Mouse (Mus musculus) cerebellum, postnatal 14 days (tissue): ENCODE results near the gene Gls.
A peak's percentile ranks its signal among the peaks of the same experiment; 100 is the strongest.

Experiments
- DNase-seq, 2 experiments: peaks; one replicate each; pipeline ENCODE4 v3.0.0; 2021; ENCODE audit warnings: mixed read lengths in 2 of 2

Gls gene

GRCm38 (mm10) chr1:52118860-52119591 is 114.0 kb downstream of the Gls start, which contains the start of gene Stat1:
Gene Stat1 (plus strand): TSS chr1:52119440.
- DNase-seq = peak; percentile 92 to 94

DNA sequence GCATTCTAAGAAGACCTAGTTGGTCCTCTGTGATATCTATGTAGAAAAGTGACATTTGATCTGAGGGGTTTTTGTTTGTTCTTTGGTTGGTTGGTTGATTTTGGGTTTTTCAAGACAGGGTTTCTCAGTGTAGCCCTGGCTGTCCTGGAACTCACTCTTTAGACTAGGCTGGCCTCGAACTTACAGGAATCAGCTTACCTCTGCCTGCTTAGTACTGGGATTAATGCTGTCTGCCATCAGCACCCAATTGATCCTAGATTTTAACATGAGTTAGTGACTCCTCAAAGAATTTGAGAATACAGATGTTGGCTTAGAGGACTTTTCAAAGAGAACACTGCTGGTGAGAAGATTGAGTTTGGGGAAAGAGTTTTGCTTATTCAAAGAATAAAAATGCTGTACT is 115.3 kb downstream of the Gls start:
- no peak for DNase-seq

- DNase-seq = no peak
Observed at GRCm38 (mm10) chr1:52116441-52116840, 116.6 kb downstream of the Gls start.

- peak; percentile 100 for DNase-seq
Observed at GRCm38 (mm10) chr1:52113666-52114069, 119.4 kb downstream of the Gls start.
